Mouse (Mus musculus): ENCODE measurements around the gene Zfp592. TPM values are rescaled to one million over a fixed set of nuclear protein-coding genes. Genes with fewer than 3 reads are reported as not detected.

Zfp592 gene
- polyA plus RNA-seq, 1 experiment: 23.6 TPM

- H3K4me3 ChIP-seq (ENCODE audit: insufficient read depth, low read length): no peak overlapping the region
- no peaks in the 10 kb centered on the region for H3K4me1 ChIP-seq (ENCODE audit: control insufficient read depth, insufficient read depth, low read length)
- H3K27ac ChIP-seq (ENCODE audit: insufficient read depth, low read depth, low read length): no peak overlapping the region
- TF ChIP-seq POLR2A (IDR thresholded peaks at IDR 0.05; ENCODE audit: borderline replicate concordance, low read depth, low read length) (no peak), CTCF (IDR thresholded peaks at IDR 0.05; ENCODE audit: low read depth, low read length) (no peak)
Measured at GRCm38 (mm10) chr7:81049966-81050365, 56.5 kb downstream of the Zfp592 start.

- H3K4me1 ChIP-seq (ENCODE audit: control insufficient read depth, insufficient read depth, low read length): peaks cover 9% of the 10 kb centered on the region; the same call in 1 of the 2 replicates
- no peak overlapping the region for H3K4me3 ChIP-seq (ENCODE audit: insufficient read depth, low read length)
- no peak overlapping the region for H3K27ac ChIP-seq (ENCODE audit: insufficient read depth, low read depth, low read length)
- no peak for TF ChIP-seq POLR2A (IDR thresholded peaks at IDR 0.05; ENCODE audit: borderline replicate concordance, low read depth, low read length)
- no peak for TF ChIP-seq CTCF (IDR thresholded peaks at IDR 0.05; ENCODE audit: low read depth, low read length)
Measured at GRCm38 (mm10) chr7:81055709-81056370, 62.4 kb downstream of the Zfp592 start.

- TF ChIP-seq POLR2A (IDR thresholded peaks at IDR 0.05; ENCODE audit: borderline replicate concordance, low read depth, low read length): no peak
- TF ChIP-seq CTCF (IDR thresholded peaks at IDR 0.05; ENCODE audit: low read depth, low read length): no peak
- H3K4me3 ChIP-seq (ENCODE audit: insufficient read depth, low read length): no peak within 1 kb of the TSS
- H3K4me1 ChIP-seq (ENCODE audit: control insufficient read depth, insufficient read depth, low read length): peaks cover 9% of the 10 kb centered on the region; the same call in 1 of the 2 replicates
- H3K27ac ChIP-seq (ENCODE audit: insufficient read depth, low read depth, low read length): no peak within 1 kb of the TSS
Measured at GRCm38 (mm10) chr7:81057471-81057870, 64.0 kb downstream of the Zfp592 start, which contains the start of gene Alpk3. Gene Alpk3, plus strand, starts transcription at chr7:81057600.

GRCm38 (mm10) chr7:81057901-81058711, 64.6 kb downstream of the Zfp592 start:
- TF ChIP-seq POLR2A (IDR thresholded peaks at IDR 0.05; ENCODE audit: borderline replicate concordance, low read depth, low read length) (no peak), CTCF (IDR thresholded peaks at IDR 0.05; ENCODE audit: low read depth, low read length) (no peak)
- H3K27ac ChIP-seq (ENCODE audit: insufficient read depth, low read depth, low read length): no peak overlapping the region

GRCm38 (mm10) chr7:81058712-81059154, 65.3 kb downstream of the Zfp592 start:
- TF ChIP-seq POLR2A (IDR thresholded peaks at IDR 0.05; ENCODE audit: borderline replicate concordance, low read depth, low read length) (no peak), CTCF (IDR thresholded peaks at IDR 0.05; ENCODE audit: low read depth, low read length) (no peak)
- Histone ChIP-seq H3K4me3 (ENCODE audit: insufficient read depth, low read length) (no peak overlapping the region), H3K27ac (ENCODE audit: insufficient read depth, low read depth, low read length) (no peak overlapping the region), H3K4me1 (ENCODE audit: control insufficient read depth, insufficient read depth, low read length) (peaks cover 9% of the 10 kb centered on the region; the same call in 1 of the 2 replicates)

More at GRCm38 (mm10) chr7:81057901-81058711, 64.6 kb downstream of the Zfp592 start:
- peaks cover 9% of the 10 kb centered on the region; the same call in 1 of the 2 replicates for H3K4me1 ChIP-seq (ENCODE audit: control insufficient read depth, insufficient read depth, low read length)
- no peak overlapping the region for H3K4me3 ChIP-seq (ENCODE audit: insufficient read depth, low read length)

- TF ChIP-seq CTCF (IDR thresholded peaks at IDR 0.05; ENCODE audit: low read depth, low read length): no peak
- TF ChIP-seq POLR2A (IDR thresholded peaks at IDR 0.05; ENCODE audit: borderline replicate concordance, low read depth, low read length): no peak
Measured at GRCm38 (mm10) chr7:81059388-81059787, 65.9 kb downstream of the Zfp592 start.

GRCm38 (mm10) chr7:81060908-81061307, 67.4 kb downstream of the Zfp592 start:
- Histone ChIP-seq H3K4me1 (ENCODE audit: control insufficient read depth, insufficient read depth, low read length) (peaks cover 9% of the 10 kb centered on the region; the same call in 1 of the 2 replicates), H3K27ac (ENCODE audit: insufficient read depth, low read depth, low read length) (no peak overlapping the region)
- no peak; the same call in 1 of the 2 replicates for TF ChIP-seq CTCF (IDR thresholded peaks at IDR 0.05; ENCODE audit: low read depth, low read length)
- no peak for TF ChIP-seq POLR2A (IDR thresholded peaks at IDR 0.05; ENCODE audit: borderline replicate concordance, low read depth, low read length)

More at GRCm38 (mm10) chr7:81059388-81059787, 65.9 kb downstream of the Zfp592 start:
- Histone ChIP-seq H3K4me3 (ENCODE audit: insufficient read depth, low read length) (no peak overlapping the region), H3K27ac (ENCODE audit: insufficient read depth, low read depth, low read length) (no peak overlapping the region), H3K4me1 (ENCODE audit: control insufficient read depth, insufficient read depth, low read length) (peaks cover 9% of the 10 kb centered on the region; the same call in 1 of the 2 replicates)

GRCm38 (mm10) chr7:81061936-81062335, 68.5 kb downstream of the Zfp592 start:
- H3K27ac ChIP-seq (ENCODE audit: insufficient read depth, low read depth, low read length): no peak overlapping the region
- no peak overlapping the region for H3K4me3 ChIP-seq (ENCODE audit: insufficient read depth, low read length)
- peaks cover 9% of the 10 kb centered on the region; the same call in 1 of the 2 replicates for H3K4me1 ChIP-seq (ENCODE audit: control insufficient read depth, insufficient read depth, low read length)
- TF ChIP-seq CTCF (IDR thresholded peaks at IDR 0.05; ENCODE audit: low read depth, low read length): no peak
- no peak for TF ChIP-seq POLR2A (IDR thresholded peaks at IDR 0.05; ENCODE audit: borderline replicate concordance, low read depth, low read length)

More at GRCm38 (mm10) chr7:81060908-81061307, 67.4 kb downstream of the Zfp592 start:
- H3K4me3 ChIP-seq (ENCODE audit: insufficient read depth, low read length): no peak overlapping the region

GRCm38 (mm10) chr7:81063332-81063731, 69.9 kb downstream of the Zfp592 start:
- no peak overlapping the region for H3K4me3 ChIP-seq (ENCODE audit: insufficient read depth, low read length)
- TF ChIP-seq CTCF (IDR thresholded peaks at IDR 0.05; ENCODE audit: low read depth, low read length) (no peak), POLR2A (IDR thresholded peaks at IDR 0.05; ENCODE audit: borderline replicate concordance, low read depth, low read length) (no peak)
- no peak overlapping the region for H3K27ac ChIP-seq (ENCODE audit: insufficient read depth, low read depth, low read length)
- peaks cover 8% of the 10 kb centered on the region; the same call in 1 of the 2 replicates for H3K4me1 ChIP-seq (ENCODE audit: control insufficient read depth, insufficient read depth, low read length)
